Mouse (Mus musculus) kidney, postnatal 10 days (tissue): ENCODE measurements around the gene Pbxip1.
A peak's percentile ranks its signal among the peaks of the same experiment; 100 is the strongest.
"Not testable (repeated sequence)": the region's sequence is repeated elsewhere in the genome, so short reads cannot be mapped to it uniquely, and the experiment has no call there.

Experiments used
- DNase-seq: peaks from one replicate; pipeline ENCODE4 v3.0.0; 2021; ENCODE audit warnings: mixed read lengths

The Pbxip1 gene

DNA sequence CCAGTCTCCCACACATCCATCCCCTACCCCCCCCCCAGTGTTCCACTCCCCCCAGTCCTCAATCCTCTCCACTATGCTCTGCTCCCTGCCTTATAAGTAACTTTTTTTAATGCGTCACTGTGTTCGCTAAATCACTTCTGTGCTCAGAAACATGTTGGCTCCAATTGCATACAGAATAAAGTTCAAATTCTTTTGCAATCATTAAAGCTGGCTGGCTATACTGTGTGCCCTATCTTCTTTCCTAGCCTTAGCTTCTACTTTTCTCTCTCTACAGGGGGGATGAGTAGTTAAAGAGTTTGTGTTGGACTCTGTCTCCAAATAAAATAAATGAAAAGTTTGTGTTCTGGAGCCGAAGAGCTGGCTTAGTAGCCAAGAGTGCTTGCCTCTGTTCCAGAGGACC lies 26.8 kb upstream of the Pbxip1 start:
- DNase-seq: no peak

DNA sequence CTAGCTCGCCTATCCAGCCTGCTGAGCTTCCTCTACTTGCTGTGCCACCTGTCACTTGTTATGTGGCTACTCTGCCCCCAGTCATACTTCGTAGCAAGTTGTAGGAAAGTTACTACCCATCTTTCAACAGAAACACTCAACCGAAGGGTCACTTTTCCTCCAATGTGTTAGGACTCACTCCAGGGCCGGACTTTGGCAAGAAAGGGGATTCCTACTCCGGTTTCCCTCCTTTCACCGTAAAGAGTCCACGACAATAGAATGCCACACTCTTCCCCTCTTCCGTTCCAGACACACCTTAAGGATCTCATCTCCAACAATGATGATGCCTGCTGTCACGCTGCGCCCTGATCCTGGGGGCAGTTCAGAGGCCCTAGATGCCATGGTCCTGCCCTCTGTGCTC lies 25.6 kb upstream of the Pbxip1 start:
- no peak for DNase-seq

DNA sequence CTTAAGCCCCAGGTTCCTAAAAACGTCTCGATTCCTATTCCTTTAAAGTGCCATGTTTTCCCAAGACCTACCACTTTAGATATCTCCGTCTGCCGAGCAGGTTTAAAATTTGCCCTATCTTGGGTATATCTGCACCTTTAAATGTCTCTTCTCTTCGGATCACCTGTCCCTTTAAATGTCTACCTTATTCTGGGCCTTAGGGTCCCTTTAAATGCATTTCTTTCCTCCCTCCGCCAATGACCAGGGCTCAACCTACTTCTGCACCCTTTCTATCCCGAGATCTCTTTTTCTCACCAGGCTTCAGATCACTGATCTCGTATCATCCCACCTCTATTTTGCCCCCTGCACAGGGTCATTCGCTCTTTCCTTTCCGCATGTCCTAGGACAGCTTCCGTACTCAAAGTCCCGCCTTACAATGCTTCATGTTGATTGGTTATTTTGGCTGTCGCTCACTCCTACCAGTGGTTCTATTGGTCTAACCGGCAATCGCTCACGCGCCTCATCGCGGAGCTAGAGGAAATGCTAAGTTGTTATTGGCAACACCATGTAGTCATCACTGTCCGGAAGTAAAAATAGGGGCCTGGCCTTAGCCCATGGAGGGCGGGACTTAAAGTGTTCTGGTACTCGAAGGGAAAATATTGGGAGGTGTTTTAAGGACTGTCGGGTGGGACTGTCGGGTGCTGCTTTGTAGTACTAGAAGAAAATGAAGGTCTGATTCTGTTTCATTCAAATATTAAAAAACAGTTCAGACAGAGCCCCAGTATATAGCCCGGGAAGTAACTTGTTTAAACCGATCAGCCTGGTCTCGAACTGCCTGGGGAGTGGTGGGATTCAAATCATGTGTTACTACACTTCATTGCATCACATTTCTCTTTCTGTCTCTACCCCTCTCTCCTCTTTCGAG lies 24.8 kb upstream of the Pbxip1 start, which contains the start of gene Flad1:
Gene Flad1, minus strand, starts transcription at position 381 of the 904 bp plus-strand sequence.
- peak; percentile 97 for DNase-seq

DNA sequence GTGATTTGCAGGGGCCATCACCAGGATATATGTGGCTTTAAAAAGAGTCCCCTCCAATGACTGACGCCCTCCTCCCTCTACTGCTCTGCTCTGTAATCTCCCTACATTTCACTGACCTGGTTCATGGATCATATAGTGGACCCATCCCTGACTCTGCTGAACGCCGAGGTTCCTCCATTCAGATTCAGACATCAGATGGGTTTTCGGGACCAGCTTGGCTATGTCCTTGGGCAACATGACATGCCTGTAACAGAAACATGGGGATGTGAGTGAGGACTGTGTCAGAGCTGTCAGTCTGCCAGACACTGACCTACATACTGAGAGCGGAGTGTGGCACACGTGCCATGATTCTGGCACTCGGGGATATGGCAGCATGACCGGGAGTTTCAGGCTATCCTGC lies 20.3 kb upstream of the Pbxip1 start:
- no peak for DNase-seq

DNA sequence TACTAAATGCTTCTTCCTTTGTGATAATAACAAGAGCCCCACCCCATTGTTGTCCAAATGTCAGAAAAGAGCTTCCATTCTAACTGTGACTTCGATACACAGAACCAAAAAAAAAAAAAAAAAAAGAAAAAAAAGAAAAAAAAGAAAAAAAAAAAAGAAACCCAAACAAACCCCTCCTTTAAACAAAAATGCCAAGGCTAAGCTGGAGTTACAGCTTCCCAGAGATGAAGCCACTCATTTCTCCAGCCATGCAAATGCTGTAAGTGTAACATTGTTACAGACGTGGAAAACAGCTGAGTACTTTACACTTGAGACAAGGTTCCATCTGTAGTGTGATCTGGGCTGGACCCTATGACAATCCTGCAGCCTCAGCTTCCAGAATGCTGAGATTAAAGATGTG lies 19.4 kb upstream of the Pbxip1 start:
- no peak for DNase-seq

DNA sequence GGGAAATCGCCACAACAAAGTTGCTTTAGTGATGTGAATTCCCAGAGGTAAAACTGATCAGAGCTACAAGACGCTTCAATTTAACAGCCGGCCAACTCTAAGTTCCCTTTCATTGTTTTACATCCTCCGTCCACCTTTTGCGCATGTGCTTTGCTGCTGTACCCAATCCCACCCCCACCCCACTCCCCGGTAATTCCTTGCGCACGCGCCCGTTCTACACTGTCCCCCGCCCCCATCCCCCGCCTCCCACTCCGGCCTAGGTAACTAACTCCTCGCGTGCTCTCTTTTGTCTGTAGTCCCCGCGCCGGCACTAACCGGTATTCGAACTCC lies 18.7 kb upstream of the Pbxip1 start:
- DNase-seq: no peak

DNA sequence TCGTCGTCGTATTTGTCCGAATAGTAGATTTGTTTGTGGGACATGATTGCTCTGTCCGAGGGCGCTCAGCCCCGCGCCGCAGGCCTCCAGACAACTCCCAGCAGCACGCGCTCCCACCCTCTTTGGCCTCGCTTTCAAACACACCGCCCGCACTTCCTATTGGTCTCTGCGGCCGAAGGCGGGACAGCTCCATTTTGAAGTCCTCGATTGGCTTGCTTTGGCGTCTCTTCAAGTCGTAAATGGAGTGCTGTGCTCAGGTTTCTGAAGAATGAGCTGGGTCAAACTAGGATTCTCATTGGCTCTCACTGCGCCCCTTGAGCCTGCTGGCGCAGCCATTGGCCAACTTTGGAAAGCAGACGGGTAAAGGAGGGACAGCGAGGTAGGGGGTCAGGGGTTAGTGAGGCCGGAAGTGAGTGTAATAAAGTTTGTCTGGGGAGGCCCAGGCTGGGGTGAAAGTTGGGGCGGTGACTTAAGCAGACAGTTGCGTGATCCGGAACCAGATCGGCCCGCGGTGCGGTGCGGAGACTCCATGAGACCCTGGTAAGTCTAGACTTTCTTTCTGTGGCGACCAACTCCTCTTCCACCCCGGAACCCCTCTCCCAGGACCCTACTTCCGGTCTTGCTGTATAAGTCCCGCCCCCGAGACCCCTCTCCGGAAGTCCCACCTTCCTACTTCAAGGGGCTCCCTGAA lies 18.2 kb upstream of the Pbxip1 start, which contains the start of the genes Cks1b and Shc1:
Gene Cks1b, minus strand, starts transcription at position 214 of the 691 bp plus-strand sequence.
Gene Shc1, plus strand, starts transcription at position 274 of the 691 bp plus-strand sequence.
- DNase-seq: peak; percentile 95

DNA sequence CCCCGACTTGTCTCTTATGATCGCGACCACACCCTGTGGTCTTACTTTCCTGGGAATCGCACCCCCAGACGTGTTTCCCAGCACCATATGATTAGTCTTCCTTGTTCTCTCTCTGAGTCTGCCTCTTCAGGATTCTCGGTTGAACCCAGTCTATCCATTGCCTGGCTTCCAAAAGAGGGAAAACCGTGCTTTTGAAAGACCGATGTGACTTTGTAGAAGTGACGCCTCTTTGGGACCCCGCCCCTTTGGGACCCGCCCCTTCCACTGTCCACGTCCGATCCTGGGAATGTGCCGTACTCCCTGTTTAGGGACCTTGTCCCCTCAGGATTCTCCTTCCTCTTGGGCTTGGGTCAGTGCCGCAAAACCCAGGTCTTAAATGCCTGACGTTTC lies 17.6 kb upstream of the Pbxip1 start:
- peak; percentile 94 for DNase-seq

DNA sequence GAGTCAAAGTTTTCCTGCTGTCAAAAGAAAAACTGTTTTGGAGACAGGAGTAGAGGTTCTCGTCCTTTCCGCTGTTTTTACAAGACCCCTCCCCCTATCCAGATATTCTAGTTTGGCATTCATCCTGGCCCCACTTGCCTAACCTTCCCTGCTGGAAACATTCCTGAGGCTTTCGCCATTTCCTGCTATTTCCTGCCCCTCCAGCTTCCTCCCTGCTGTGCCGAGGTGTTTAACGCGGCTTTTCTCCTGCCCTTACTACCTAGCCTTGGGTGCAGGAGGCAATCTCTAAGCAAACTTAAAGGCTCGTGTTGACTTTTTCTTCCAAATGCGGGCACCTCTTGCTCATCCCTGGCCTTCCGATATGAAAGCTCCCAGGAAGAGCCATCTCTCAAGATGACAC lies 16.9 kb upstream of the Pbxip1 start:
- peak; percentile 77 for DNase-seq

DNA sequence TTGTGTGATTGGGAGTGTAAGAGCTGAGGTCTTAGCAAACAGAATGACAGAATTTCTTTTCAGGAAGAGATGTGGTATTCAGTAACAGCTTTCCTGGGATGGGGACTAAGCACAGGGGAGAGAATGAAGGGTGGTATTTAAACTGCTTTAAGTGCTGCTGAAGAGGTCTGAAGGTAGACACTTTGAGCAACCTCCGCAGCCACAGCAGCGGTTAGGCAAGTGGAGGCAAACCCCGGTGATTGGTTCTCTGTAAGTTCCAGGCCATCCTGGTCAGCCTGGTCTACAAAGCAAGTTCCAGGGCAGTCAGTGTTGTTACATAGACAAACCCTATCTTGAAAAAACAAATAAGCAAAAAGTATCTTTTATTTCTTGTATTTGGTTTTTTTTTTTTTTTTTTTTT lies 16.5 kb upstream of the Pbxip1 start:
- no peak for DNase-seq

DNA sequence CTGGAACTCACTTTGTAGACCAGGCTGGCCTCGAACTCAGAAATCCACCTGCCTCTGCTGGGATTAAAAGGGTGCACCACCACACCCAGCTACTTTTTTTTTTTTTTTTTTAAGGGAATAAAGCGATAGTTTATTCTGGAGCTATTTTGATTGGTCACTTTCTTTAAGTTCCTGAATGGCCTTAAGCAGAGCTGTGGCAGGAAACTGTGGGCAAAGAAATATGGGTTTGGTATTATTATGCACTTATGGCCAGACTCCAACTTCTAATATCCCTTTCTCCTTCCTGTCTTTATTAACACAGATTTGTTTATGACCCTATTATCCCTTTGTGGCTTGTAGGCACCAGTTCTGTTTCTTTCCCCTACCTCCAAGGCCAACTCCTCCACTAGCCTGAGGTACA lies 16.1 kb upstream of the Pbxip1 start:
- no peak for DNase-seq

DNA sequence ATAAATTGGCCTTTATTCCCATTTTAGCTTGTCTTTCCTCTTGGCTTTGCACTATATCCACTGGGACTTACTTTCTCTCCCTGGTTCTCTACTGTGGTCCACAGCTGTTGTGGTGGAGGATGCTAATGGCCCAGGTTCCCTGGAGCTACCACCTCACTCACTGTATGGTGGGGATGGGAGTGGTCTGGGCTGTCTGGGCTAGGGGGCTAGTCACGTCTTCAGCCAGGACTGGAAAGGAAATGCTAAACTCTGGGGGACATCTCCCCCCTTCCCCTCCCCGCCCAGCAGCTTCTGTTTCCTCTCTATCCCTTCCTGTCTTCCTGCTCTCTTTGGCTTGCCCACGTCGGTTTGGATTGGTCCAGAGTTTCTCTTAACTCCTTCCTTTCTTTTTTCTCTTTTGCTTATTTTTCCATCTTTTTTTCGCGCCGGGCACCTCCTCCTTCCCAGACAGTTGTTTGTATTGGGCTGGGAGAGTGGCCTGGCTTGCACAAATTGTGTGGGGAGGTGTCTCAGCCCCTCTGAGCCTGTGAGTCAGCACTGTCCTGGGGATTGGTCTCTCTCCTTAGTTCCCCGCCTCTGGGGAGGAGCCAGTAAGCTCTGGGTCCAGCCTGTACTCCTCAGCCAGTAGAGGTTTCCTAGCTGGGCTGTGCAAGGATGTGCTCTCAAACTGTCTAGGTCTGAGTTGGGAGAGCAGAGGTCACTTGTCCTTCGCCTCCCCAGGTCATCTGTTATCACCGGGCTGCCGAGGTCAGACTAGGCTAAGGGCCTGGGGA lies 15.3 kb upstream of the Pbxip1 start:
- DNase-seq: peak; percentile 88

DNA sequence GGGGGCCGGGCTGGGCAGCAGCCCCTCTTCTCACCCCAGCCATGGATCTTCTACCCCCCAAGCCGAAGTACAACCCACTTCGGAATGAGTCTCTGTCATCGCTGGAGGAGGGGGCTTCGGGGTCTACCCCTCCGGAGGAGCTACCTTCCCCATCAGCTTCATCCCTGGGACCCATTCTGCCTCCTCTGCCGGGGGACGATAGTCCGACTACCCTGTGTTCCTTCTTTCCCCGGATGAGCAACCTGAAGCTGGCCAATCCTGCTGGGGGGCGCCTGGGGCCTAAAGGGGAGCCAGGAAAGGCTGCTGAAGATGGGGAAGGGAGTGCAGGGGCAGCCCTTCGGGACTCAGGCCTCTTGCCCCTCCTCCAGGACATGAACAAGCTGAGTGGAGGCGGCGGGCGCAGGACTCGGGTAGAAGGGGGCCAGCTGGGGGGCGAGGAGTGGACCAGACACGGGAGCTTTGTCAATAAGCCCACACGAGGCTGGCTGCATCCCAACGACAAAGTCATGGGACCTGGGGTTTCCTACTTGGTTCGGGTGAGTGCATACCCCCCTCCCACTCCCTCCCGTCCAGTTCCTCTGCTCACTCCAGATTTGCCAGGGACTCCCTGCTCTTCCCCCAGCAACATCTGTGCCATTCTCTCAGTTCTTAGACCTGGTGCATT lies 14.6 kb upstream of the Pbxip1 start:
- peak; percentile 65 for DNase-seq

DNA sequence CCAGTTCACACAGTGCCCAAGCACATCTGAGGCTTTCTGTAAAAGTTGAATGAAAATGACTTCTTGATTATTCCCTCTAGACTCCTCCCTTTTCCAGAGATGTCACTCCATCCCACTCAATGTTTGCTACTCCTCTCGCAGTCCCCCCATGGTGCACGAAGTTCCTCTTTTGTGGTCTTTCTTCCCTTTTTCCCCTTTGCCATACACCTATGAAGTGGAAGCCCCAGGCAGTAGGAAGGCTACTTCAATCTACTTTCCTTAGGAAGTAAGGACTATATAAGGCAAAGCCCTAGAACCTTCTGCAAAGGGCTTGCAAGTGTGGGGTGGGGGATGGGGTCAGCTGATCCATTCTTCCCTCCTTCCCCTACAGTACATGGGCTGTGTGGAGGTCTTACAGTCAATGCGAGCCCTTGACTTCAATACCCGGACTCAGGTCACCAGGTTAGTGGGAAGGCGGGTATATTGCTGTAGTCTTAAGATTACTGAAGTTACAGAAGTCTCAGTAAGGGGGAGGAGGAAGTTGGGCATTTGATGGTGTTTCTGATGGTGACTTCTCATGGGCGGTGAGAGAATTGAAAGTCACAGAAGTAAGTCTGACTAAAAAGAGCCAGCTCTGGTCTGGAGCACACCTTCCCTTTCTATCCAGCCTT lies 13.8 kb upstream of the Pbxip1 start:
- DNase-seq: no peak

DNA sequence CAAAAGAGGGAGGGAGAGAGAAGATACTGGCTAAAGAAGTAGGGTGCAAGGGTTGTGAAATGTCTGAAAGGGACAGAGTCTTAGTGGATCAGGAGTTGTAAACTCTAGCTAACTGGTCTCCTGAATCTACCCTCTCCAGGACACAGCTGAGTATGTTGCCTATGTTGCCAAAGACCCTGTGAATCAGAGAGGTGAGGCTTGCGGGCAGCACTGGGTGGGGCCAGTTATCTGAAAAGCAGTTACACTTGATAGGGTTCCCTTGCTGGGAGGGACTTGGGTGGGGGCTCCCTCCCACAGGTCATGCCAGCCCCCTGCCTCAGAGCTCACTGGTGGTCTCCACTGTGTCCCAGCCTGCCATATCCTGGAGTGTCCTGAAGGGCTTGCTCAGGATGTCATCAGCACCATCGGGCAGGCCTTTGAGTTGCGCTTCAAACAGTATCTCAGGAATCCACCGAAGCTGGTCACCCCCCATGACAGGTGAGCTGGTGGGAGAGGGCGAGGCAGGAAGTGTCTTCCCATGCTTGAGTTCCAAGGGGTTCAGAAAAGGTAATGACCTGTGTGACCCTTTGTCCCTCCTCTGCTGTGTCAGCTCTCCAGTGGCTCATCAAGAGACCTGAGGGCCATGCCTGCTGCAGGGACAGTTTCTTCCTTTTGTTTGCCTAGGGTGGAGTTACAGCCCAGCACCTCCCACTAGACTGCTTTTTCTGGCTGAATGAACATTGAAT lies 11.9 kb upstream of the Pbxip1 start:
- DNase-seq: no peak

DNA sequence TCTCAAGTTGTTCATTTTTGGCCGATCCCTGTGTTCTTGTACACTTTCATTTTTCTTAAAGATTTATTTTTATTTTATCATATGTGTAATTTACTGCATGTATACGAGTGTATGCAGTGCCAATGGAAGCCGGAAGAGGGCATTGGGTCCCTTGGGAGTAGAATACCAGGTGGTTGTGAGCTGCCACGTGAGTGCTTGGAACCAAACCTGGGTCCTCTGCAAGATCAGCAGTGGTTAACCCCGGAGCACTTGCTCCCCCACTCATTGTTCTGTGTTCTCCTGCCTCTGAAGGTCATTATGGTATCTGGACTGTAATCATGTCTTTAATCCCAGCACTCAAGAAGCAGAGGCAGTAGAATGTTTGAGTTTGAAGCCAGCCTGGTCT lies 11.4 kb upstream of the Pbxip1 start:
- DNase-seq: no peak

DNA sequence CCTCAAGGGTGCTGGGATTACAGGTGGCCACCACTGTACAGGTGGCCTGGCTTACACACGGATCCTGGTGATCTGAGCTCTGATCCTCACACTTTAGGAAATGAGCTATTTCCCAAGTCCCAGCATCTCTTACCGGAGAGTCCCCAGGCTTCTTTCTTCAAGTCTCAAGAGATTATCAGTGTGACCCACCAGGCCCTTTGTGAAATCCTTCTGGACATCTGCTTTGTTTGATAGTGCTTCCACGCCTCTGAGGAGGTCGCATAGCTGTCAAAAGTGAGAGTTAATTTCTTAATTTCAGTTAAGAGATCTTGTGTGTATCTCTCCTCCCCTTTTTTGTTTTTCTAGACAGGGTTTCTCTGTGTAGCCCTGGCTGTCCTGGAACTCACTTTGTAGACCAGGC lies 10.6 kb upstream of the Pbxip1 start:
- DNase-seq: no peak

DNA sequence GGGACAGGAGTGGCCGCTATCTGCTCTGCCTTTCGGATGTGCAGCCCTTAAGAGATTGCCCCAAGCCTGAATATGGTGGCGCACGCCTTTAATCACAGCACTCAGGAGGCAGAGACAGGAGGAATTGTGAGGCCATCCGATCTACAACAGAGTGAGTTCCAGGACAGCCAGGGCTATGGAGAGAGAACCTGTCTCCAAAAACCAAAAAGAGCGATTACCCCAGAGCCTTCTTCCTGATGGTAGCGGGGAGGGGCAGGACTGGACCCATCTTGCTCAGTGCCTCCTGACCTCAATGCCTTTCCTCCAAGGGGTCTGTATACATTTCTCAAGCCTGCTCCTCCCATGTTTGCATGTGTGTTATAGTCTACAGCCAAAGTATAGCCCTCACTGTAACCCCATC lies 7.5 kb upstream of the Pbxip1 start:
- not testable (repeated sequence) for DNase-seq

DNA sequence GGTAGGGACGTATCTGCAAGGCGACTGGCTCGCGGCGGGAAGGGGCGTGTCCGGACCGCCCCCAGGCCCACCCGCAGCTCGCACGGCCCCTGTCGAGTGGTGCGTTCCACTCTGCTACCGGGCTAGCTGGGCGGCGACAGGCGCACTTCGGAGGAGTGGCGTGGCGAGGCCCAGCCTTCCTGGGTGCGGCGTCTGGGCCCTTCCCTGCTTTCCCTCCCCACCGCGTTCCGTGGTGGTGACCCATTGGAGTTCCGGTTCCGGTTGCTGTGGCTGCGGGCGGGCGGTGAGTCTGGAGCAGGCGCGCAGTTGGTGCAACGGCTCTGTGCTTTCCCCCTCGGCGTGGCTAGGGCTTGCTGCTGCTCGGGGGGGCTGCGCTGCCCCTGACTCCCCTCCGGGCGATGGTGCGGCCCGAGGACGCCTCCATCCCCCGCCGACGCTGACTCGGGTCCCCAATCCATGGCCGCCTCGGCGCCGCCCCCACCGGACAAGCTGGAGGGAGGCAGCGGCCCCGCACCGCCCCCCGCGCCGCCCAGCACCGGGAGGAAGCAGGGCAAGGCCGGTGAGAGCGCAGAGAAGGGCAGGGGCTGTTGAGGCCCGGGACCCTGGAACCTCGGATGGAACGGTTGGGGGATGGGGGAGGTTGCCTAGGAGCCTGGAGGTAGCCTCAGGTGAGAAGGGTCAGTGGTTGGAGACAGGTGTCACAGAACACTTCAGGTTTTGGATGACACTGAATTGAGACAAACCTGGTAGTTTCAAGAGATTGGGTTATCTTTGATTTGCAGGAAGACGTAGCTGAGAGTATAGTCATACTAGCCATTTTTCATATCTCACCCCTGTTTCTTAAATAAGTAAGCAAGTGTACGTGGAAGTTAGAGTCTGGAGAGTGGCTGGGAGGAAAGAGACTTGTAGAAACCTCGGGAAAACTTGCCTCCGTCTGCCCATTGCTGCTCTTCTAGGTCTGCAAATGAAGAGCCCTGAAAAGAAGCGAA lies 6.0 kb upstream of the Pbxip1 start, which contains the start of gene Pygo2:
Gene Pygo2, plus strand, starts transcription at position 44 of the 989 bp plus-strand sequence.
- DNase-seq: peak; percentile 97

DNA sequence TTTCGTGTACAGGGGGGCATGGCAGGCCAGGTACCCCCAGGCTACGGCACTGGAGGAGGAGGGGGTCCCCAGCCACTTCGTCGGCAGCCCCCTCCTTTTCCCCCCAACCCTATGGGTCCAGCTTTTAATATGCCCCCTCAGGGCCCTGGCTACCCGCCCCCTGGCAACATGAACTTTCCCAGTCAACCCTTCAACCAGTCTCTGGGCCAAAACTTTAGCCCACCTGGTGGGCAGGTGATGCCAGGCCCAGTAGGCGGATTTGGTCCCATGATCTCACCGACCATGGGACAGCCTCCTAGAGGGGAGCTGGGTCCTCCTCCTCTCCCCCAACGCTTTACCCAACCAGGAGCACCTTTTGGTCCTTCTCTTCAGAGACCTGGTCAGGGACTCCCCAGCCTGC lies 3.9 kb upstream of the Pbxip1 start:
- DNase-seq: no peak
